Mouse (Mus musculus) ES-Bruce4 (cell line): ENCODE measurements around the gene Scaf1.

Experiments
- EP300 ChIP-seq: IDR thresholded peaks from 2 replicates; pipeline ENCODE4 v1.6.1; 2011; ENCODE audit warnings: low read depth, low read length; ENCODE audit not compliant: insufficient read depth
- POLR2A ChIP-seq: IDR thresholded peaks from one replicate; pipeline ENCODE4 v1.8.1; 2011; ENCODE audit warnings: low read length; ENCODE audit not compliant: insufficient read depth

- TF ChIP-seq EP300 (no peak), POLR2A (no peak)
These were observed 36.6 kb upstream of the Scaf1 start, which contains the start of gene Prr12 for GRCm38 (mm10) chr7:45052862-45053116.
